Mouse (Mus musculus) T-cell, adult 66 days (primary cell): Measurements from ENCODE around the gene Sgo1. TPM values are rescaled to one million over a fixed set of nuclear protein-coding genes. Genes with fewer than 3 reads are reported as not detected.

Experiments
- total RNA-seq, 2 experiments: library from RNA; stranded (reverse); gene quantifications; 3 replicates in 1 of 2; 4 replicates in 1 of 2; pipeline ENCODE4 v1.2.4; 2023

Sgo1 gene
- 1 to 10 TPM; 1.0 to 1.9 TPM for total RNA-seq

GRCm38 (mm10) chr17:53688877-53689802 lies at the start of gene Sgo1:
Sgo1 (minus strand) TSS chr17:53689333.

Other genes with a start within 250 kb of the Sgo1 start
- under 1 TPM; 0.44 to 0.59 TPM for gene Efhb, start 226.0 kb downstream of the Sgo1 start, total RNA-seq
- gene Rab5a, start 210.1 kb downstream of the Sgo1 start, total RNA-seq, result 100 to 1,000 TPM in 1 of 2 experiments, 10 to 100 TPM in 1; 92.3 to 101 TPM
- gene Pp2d1, start 149.9 kb downstream of the Sgo1 start, total RNA-seq, result not detected
- 10 to 100 TPM; 81.6 to 89.3 TPM for gene Kat2b, start 122.5 kb downstream of the Sgo1 start, total RNA-seq
- not detected for gene Sult1c2, start 157.0 kb upstream of the Sgo1 start, total RNA-seq